Mouse (Mus musculus): ENCODE results near the gene Hdac4.

- TF ChIP-seq POLR2A (IDR thresholded peaks at IDR 0.05; ENCODE audit: borderline replicate concordance, control insufficient read depth, low read depth, low read length) (no peak), CTCF (IDR thresholded peaks at IDR 0.05; ENCODE audit: control insufficient read depth, insufficient read depth, low read length) (no peak)
Observed at GRCm38 (mm10) chr1:91923567-91923966, 271.9 kb downstream of the Hdac4 start.

Measured in bone marrow, adult 2 months (tissue).